Mouse (Mus musculus) hindbrain, embryonic 15.5 days (tissue): ENCODE results near the gene Prickle2. TPM values are rescaled to one million over a fixed set of nuclear protein-coding genes. Genes with fewer than 3 reads are reported as not detected.

ENCODE experiments used
- ATAC-seq: fragments of 200-750 bp; cut with Nextera tagmentation; 2 replicates; pipeline ENCODE4 v1.8.0; 2017; ENCODE audit warnings: low read depth, moderate number of reproducible peaks, moderate TSS enrichment; ENCODE audit not compliant: low FRiP score
- H3K27ac ChIP-seq: fragments of 300-500 bp; sonication (generic); replicated peaks from 2 replicates; pipeline ENCODE4 v1.5.1; 2015; ENCODE audit warnings: mild to moderate bottlenecking, inconsistent platforms
- H3K27me3 ChIP-seq: fragments of 300-500 bp; sonication (generic); 2 replicates; pipeline ENCODE4 v1.6.1; 2015; ENCODE audit warnings: control low read depth, inconsistent platforms
- H3K36me3 ChIP-seq: fragments of 300-500 bp; sonication (generic); 2 replicates; pipeline ENCODE4 v1.6.1; 2015; ENCODE audit warnings: control low read depth, inconsistent platforms
- H3K4me1 ChIP-seq: fragments of 300-500 bp; sonication (generic); replicated peaks from 2 replicates; pipeline ENCODE4 v1.6.1; 2015; ENCODE audit warnings: control low read depth, inconsistent platforms
- H3K4me2 ChIP-seq: fragments of 300-500 bp; sonication (generic); 2 replicates; pipeline ENCODE4 v1.6.1; 2015; ENCODE audit warnings: moderate library complexity, mild to moderate bottlenecking, inconsistent platforms
- H3K4me3 ChIP-seq: fragments of 300-500 bp; sonication (generic); 2 replicates; pipeline ENCODE4 v1.5.1; 2015; ENCODE audit warnings: mild to moderate bottlenecking, inconsistent platforms
- H3K9ac ChIP-seq: fragments of 300-500 bp; sonication (generic); 2 replicates; pipeline ENCODE4 v1.6.1; 2015; ENCODE audit warnings: inconsistent platforms
- H3K9me3 ChIP-seq: fragments of 300-500 bp; sonication (generic); 2 replicates; pipeline ENCODE4 v1.6.1; 2016; ENCODE audit warnings: control low read depth, inconsistent platforms
- WGBS: fragments of 180-500 bp; shearing (Covaris S2); methylation state at CpG from one replicate; pipeline ENCODE4 v1.1.7; 2015; 5-methylcytosine and 5-hydroxymethylcytosine counted together
- polyA plus RNA-seq: library from polyadenylated mRNA; unstranded; fragments of >200 nt; fragmentation: Nextera tagmentation; extraction: Ambion mirVana; gene quantifications from 2 replicates; pipeline ENCODE4 v1.2.1, GENCODE M21; 2015

Gene Prickle2
- polyA plus RNA-seq, 1 experiment from 2014 or later: 16.1 TPM

DNA sequence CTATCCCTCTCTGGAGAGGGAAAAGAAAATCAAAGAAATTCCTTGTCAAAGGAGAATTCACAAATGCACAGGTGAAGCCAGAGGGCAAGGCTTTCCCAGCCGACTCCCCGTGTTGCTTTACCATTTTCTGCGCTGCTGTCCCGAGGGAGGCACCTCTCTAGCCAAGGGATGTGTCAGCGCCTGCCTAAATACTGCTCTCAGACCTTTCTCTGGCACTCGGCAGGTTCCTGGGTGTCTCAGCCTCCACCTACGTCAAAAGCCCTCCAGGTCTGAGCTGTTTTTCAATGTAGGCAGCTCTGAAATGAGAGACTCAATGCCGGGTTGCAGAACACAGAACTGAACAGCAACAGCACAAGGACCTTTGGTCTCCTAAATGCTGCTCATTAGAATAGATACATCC lies 280.1 kb downstream of the Prickle2 start:
- Histone ChIP-seq H3K9me3 (no peaks in the 10 kb centered on the region), H3K27ac (no peak overlapping the region), H3K27me3 (no peaks in the 10 kb centered on the region), H3K4me2 (no peak overlapping the region), H3K4me3 (no peak overlapping the region), H3K9ac (no peak overlapping the region), H3K4me1 (0 out of 2 replicates have a peak, but pooled peaks cover 5% of the 10 kb centered on the region), H3K36me3 (peaks cover 6% of the 10 kb centered on the region)
- WGBS: 72% methylated on average over 8 of the region's 8 CpGs
- ATAC-seq: no peak

DNA sequence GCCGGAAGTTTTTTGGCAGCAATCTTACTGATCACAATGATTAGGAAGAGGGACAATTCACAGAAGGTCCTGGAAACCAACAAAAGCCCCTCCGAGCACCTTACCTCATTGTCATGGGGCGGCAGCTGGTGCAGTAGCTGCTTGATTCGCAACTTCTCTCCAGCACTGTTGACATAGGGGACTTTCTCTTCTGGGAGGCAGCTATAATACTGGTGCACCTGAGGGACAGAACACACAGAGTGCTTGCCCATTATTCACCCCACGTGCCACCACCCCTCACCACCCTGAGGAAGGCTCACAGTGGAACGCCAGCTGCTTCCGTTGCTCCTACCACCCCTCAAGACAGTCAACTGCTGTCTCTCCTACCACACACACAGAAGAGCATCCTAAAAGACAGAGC lies 280.5 kb downstream of the Prickle2 start:
- 80% methylated on average over 7 of the region's 7 CpGs for WGBS

DNA sequence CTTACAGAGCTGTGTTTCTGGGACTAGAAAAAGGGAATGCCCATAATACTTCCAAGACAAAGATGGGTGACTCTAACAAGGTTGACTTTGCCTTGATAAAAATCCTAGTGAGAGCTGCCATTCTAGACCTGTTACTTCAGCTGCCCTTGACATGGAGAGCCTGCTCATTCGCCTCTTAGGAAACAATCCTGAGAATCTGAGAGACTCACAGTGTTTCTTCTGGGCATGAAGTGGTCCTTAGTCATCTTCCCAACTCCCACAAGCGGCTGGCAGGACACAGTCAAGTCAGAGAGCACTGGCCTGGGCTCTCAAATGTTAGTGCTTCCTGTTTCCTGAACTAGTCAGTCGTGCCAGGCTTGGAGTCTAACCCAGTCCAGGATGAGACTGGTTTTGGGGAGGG lies 281.0 kb downstream of the Prickle2 start:
- Histone ChIP-seq H3K36me3 (peaks cover 15% of the 10 kb centered on the region), H3K27ac (no peak overlapping the region), H3K9me3 (no peaks in the 10 kb centered on the region), H3K4me2 (no peak overlapping the region), H3K4me1 (0 out of 2 replicates have a peak, but pooled peaks cover 5% of the 10 kb centered on the region), H3K4me3 (no peak overlapping the region), H3K27me3 (no peaks in the 10 kb centered on the region), H3K9ac (no peak overlapping the region)
- ATAC-seq: no peak
- 83% methylated on average over 3 of the region's 3 CpGs for WGBS

More for the DNA sequence above, 280.5 kb downstream of the Prickle2 start:
- no peak overlapping the region for H3K4me3 ChIP-seq
- no peaks in the 10 kb centered on the region for H3K27me3 ChIP-seq
- H3K4me1 ChIP-seq: 0 out of 2 replicates have a peak, but pooled peaks cover 5% of the 10 kb centered on the region
- no peak overlapping the region for H3K4me2 ChIP-seq
- ATAC-seq: no peak
- peaks cover 10% of the 10 kb centered on the region for H3K36me3 ChIP-seq
- no peak overlapping the region for H3K9ac ChIP-seq
- no peaks in the 10 kb centered on the region for H3K9me3 ChIP-seq
- H3K27ac ChIP-seq: no peak overlapping the region

GRCm38 (mm10) chr6:92422286-92422685 lies 283.7 kb downstream of the Prickle2 start:
- ATAC-seq: no peak
- WGBS: 51% methylated on average over 11 of the region's 11 CpGs
- no peaks in the 10 kb centered on the region for H3K9me3 ChIP-seq

GRCm38 (mm10) chr6:92420106-92420505 lies 285.8 kb downstream of the Prickle2 start:
- ATAC-seq: 0 out of 2 replicates have a peak, but pooled peaks have one; percentile 38

More at GRCm38 (mm10) chr6:92422286-92422685, 283.7 kb downstream of the Prickle2 start:
- Histone ChIP-seq H3K4me2 (no peak overlapping the region), H3K27me3 (no peaks in the 10 kb centered on the region), H3K9ac (no peak overlapping the region), H3K4me3 (no peak overlapping the region), H3K4me1 (0 out of 2 replicates have a peak, but pooled peaks cover 5% of the 10 kb centered on the region), H3K27ac (no peak overlapping the region), H3K36me3 (peaks cover 25% of the 10 kb centered on the region)

DNA sequence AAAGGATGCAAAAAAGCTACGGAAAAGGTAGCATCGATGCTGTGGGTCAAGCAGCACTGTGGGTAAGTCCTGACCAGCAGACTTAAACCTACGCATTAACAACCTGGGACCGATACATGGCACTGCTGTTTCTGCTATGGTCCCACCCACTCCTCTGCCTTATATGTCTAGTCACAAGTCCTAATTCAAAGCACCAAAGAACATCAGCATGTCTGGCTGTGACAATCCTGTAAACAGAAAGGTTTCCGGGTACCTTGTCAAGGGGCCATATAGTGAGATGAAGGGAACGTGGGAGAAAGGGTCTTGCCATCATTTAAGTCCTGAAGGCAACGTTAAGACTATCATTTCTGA lies 290.6 kb downstream of the Prickle2 start:
- ATAC-seq: no peak
- Histone ChIP-seq H3K4me1 (peaks cover 19% of the 10 kb centered on the region), H3K4me2 (no peak overlapping the region), H3K9me3 (no peaks in the 10 kb centered on the region), H3K36me3 (peaks cover 39% of the 10 kb centered on the region), H3K9ac (no peak overlapping the region), H3K4me3 (no peak overlapping the region), H3K27ac (peak overlapping the region; percentile 61), H3K27me3 (no peaks in the 10 kb centered on the region)
- 84% methylated on average over 7 of the region's 7 CpGs for WGBS

More at GRCm38 (mm10) chr6:92420106-92420505, 285.8 kb downstream of the Prickle2 start:
- no peak overlapping the region for H3K4me3 ChIP-seq
- no peaks in the 10 kb centered on the region for H3K9me3 ChIP-seq
- peaks cover 5% of the 10 kb centered on the region for H3K4me1 ChIP-seq
- peaks cover 37% of the 10 kb centered on the region for H3K36me3 ChIP-seq
- no peak overlapping the region for H3K4me2 ChIP-seq
- 86% methylated on average over 12 of the region's 12 CpGs for WGBS
- H3K9ac ChIP-seq: no peak overlapping the region
- H3K27ac ChIP-seq: no peak overlapping the region
- no peaks in the 10 kb centered on the region for H3K27me3 ChIP-seq

DNA sequence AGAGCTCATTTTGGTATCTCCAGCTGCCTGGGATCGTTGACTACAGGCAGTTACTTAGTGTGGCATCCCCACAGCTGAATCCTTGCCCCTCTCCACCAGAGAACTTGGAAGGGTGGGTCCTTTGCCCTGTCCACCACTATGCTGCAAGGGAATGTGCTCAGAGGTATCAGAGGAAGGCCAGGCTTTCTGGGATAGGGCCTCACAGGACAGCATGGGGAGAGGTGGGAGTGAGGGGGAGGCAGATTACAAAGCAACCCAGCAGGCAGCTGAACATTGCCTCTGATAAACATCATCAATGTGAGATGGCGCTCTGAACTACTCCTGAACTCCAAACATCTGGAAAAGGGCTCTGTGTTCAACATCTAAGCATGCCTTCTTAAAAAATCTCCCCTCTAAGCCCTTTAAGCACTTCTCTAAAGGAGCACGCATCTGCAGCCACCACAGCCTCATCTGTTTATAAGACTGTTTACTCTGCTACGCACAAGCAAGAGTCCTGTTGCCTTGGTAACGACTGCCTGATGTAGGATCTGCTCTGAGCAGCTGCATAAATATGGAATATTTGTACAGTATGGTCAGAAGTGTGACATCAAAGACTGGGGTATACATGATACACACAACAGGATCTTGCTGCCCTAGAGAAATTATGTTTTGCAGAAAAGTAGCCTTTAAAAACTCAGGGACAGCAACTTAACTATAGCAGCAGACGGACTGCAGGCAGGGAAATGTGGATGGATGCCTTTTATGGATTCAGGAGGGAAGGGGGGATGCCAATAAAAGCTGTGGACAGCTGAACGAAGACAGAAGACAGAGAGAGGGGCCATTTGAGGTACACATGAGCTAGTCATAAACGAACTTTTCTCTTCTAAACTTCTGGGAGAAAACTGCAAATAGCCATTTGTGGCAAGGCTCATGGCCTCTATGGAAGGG lies 291.2 kb downstream of the Prickle2 start:
- Histone ChIP-seq H3K9ac (no peak overlapping the region), H3K27ac (peak overlapping the region; percentile 61), H3K4me3 (no peak overlapping the region), H3K4me1 (peaks cover 19% of the 10 kb centered on the region), H3K36me3 (peaks cover 40% of the 10 kb centered on the region), H3K27me3 (no peaks in the 10 kb centered on the region), H3K4me2 (no peak overlapping the region), H3K9me3 (no peaks in the 10 kb centered on the region)
- WGBS: 40% methylated on average over 8 of the region's 8 CpGs
- peak; percentile 90 for ATAC-seq

DNA sequence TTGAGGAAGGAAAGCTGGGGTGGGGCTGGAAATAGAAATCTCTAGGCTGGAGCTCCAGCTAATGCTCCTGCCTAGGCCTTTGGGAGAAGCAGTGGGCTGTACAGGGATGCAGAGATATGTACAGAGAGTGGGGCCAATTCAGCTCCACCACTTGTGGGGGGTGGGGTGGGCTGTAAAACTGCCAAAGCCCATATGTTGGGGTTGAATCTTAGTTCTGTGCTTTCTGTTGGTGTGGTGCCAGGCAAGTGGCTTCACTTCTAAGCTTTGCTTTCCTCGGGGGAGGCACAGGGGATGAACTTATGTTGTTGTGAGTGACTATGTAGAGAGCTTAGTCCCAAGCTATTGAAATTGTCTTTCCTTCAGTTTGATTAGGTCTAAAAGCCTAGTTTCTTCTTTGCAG lies 292.0 kb downstream of the Prickle2 start:
- Histone ChIP-seq H3K9ac (no peak overlapping the region), H3K4me2 (no peak overlapping the region), H3K27ac (peak overlapping the region; percentile 61; the same call in 1 of the 2 replicates), H3K4me3 (no peak overlapping the region), H3K27me3 (no peaks in the 10 kb centered on the region), H3K36me3 (peaks cover 32% of the 10 kb centered on the region), H3K9me3 (no peaks in the 10 kb centered on the region), H3K4me1 (peaks cover 21% of the 10 kb centered on the region)
- no peak for ATAC-seq
- 55% methylated on average over 1 of the region's 1 CpGs for WGBS

GRCm38 (mm10) chr6:92409788-92410187 lies 296.2 kb downstream of the Prickle2 start:
- Histone ChIP-seq H3K9ac (no peak overlapping the region), H3K27me3 (no peaks in the 10 kb centered on the region), H3K4me2 (no peak overlapping the region), H3K4me1 (peaks cover 29% of the 10 kb centered on the region), H3K9me3 (no peaks in the 10 kb centered on the region), H3K27ac (no peak overlapping the region), H3K4me3 (no peak overlapping the region), H3K36me3 (peaks cover 28% of the 10 kb centered on the region)
- 70% methylated on average over 3 of the region's 3 CpGs for WGBS
- no peak for ATAC-seq

GRCm38 (mm10) chr6:92407259-92407658 lies 298.7 kb downstream of the Prickle2 start:
- Histone ChIP-seq H3K4me1 (peaks cover 18% of the 10 kb centered on the region), H3K36me3 (peaks cover 32% of the 10 kb centered on the region), H3K4me2 (no peak overlapping the region), H3K27ac (0 out of 2 replicates have a peak overlapping the region, but pooled peaks have one; percentile 22), H3K9me3 (no peaks in the 10 kb centered on the region), H3K27me3 (no peaks in the 10 kb centered on the region), H3K4me3 (no peak overlapping the region), H3K9ac (no peak overlapping the region)
- WGBS: 38% methylated on average over 5 of the region's 5 CpGs
- ATAC-seq: peak; percentile 44; the same call in 1 of the 2 replicates

- H3K4me1 ChIP-seq: peaks cover 18% of the 10 kb centered on the region
- no peak overlapping the region for H3K4me2 ChIP-seq
- peaks cover 22% of the 10 kb centered on the region for H3K36me3 ChIP-seq
- H3K9ac ChIP-seq: no peak overlapping the region
- no peak overlapping the region for H3K4me3 ChIP-seq
- 67% methylated on average over 8 of the region's 8 CpGs for WGBS
- no peaks in the 10 kb centered on the region for H3K9me3 ChIP-seq
- no peak for ATAC-seq
- no peak overlapping the region for H3K27ac ChIP-seq
- no peaks in the 10 kb centered on the region for H3K27me3 ChIP-seq
Measured at GRCm38 (mm10) chr6:92405571-92405970, 300.4 kb downstream of the Prickle2 start.

DNA sequence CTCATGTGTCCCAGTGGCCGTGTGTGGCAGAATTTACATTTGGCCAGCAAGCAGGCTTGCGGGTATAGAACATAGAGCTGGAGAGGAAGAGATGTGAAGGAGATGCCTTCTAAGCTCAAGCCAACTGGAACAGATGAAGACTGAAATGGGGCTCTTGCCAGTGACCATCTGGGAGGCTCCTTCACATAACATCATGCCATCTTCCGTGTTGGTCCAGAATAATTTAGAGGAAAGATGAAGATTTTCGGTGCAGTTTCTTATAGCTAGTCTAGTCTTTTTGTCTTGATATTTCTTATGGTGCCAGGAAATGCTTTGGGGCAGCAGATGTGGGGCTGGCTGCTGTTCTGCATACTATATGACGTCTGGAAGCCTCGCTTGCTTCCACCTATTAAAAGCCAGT lies 308.1 kb downstream of the Prickle2 start:
- Histone ChIP-seq H3K27me3 (no peaks in the 10 kb centered on the region), H3K9me3 (no peaks in the 10 kb centered on the region), H3K4me2 (no peak overlapping the region), H3K36me3 (no peaks in the 10 kb centered on the region), H3K27ac (no peak overlapping the region), H3K9ac (no peak overlapping the region), H3K4me3 (no peak overlapping the region), H3K4me1 (peaks cover 12% of the 10 kb centered on the region)
- 92% methylated on average over 6 of the region's 6 CpGs for WGBS
- ATAC-seq: no peak
